Mouse (Mus musculus) spleen, postnatal 4 days (tissue): Measurements from ENCODE around the gene Btg3.

Experiments used
- DNase-seq, 2 experiments: peaks; one replicate each; pipeline ENCODE4 v3.0.0; 2022; ENCODE audit warnings: low spot score in 2 of 2

Btg3 gene

DNA sequence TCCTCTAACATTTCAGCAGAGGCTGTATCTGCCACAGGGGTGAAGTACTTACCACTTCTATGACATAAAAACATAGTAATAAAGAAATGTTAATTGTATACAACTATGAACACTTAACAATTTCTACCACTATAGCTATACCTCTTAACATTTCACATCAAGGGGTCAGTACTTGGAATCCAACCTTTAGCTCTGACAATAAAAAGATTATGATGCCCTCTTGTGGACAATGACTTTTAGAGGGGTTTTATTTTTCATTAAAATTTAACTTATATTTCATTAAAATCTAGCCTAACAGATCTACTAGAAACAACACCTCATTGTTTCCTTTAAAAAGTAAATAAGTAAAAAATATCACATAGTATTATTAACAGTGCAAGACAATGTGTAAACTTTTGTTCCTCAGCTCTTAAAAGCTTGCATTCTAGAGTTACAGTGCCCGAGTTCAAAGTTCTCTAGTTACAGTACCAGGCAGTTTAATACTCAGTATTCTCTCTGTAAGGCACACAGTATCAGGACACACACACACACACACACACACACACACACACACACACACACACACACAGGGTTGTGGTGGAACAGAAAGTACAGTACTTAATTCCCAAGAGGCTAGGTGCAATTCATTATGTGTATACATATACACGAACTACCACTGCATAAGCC lies 30.2 kb downstream of the Btg3 start:
- no peak for DNase-seq

GRCm38 (mm10) chr16:78343792-78344191 lies 33.2 kb downstream of the Btg3 start:
- no peak for DNase-seq

GRCm38 (mm10) chr16:78342767-78343166 lies 34.2 kb downstream of the Btg3 start:
- no peak for DNase-seq

DNA sequence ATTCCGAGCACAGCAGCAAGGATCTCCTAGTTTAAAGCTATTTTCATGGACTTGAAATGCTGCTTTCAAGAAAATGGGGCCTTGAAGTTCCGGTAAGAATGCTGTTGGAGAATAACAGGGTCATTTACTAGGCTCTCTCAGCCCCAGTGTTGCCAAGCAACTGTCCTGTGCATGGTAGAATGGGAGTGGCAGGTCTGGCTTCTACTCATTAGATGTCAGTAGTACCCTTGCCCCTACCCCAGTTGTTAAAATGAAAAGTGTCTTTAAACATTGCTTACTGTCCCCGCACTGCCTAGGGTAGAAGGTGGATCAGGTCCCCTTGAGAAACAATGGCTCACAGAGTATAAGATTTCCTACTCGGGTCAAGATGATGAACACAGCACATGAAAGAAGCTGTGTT lies 35.6 kb downstream of the Btg3 start:
- no peak for DNase-seq

GRCm38 (mm10) chr16:78337226-78337625 lies 39.8 kb downstream of the Btg3 start:
- no peak for DNase-seq

GRCm38 (mm10) chr16:78327999-78328398 lies 49.0 kb downstream of the Btg3 start:
- no peak for DNase-seq

DNA sequence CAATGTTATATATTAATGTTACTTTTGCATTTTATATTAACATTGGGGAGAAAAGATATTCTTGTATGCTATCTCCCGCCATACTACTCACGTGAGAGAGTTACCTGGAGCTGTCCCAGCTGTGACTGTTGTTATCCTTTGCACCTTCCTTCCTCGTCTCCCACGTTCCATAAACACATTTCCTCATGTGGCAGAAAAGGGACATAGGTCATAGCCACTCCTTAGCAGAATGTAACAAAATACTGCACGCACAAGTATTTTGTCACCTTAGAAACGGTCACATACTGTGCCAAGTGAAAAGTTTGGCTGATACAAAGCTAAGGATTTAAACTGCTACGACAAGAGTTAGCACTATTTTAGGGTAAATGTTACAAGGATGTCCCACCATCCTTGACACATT lies 49.4 kb downstream of the Btg3 start:
- DNase-seq: no peak

- DNase-seq: no peak
Observed at GRCm38 (mm10) chr16:78325972-78326848, 50.8 kb downstream of the Btg3 start.

DNA sequence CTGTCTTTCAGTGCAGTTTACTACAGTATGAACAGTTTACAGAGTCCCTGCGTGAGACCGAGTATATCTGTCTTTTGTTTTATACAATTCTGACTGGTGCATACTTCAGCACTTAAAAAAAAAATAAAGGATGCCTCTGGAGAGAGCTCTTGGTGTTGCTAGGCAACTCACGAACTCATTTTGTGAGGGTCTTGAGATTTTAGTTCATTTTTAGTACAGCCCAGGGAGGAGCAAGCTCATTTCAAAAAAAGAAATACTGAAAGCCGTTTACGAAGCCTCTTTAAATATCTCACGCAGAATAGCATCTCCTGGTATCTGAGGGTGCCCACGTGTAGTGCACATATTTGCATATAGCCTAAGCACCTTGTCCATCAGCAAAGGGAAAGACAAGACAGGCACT lies 54.9 kb downstream of the Btg3 start:
- DNase-seq: no peak

DNA sequence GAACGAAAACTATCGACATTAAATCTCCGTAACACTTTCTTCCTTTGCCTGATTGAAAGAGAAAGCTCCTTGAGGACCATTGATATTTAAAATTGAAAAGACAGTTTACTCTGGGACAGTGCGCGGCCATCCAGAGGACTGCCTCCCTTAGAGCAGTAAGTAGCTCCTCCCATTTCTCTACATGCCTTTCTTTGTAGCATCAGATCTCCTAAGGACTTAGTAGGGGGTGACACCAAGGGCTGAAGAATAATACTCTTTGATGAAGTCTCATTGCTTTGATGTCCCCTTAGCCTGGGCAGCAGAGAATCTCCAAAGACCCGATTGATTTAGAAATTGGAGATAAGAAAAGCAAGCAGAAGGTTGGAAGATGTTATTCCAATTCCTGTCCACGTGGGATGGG lies 55.4 kb downstream of the Btg3 start:
- DNase-seq: no peak

- no peak for DNase-seq
Observed at GRCm38 (mm10) chr16:78319711-78320110, 57.3 kb downstream of the Btg3 start.

DNA sequence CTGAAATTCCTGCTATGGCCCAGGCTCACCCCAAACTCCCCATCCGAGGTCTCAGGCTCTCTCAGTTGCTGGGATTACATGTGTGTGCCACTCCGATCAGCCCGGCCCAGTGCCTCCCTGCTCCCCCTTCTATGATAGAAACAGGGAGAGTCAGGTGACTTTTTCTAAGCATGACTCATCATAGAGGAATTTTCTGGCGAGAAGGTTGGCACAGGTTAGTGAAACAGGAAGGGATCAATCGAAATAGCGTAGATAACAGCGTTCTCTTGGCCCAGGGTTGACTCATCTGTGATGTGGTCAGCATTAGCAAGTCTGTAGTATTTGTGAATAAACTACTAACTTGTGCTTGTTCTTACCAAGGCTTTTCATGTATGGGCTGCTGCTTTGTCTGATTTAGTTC lies 59.0 kb downstream of the Btg3 start:
- no peak for DNase-seq

GRCm38 (mm10) chr16:78316849-78317248 lies 60.1 kb downstream of the Btg3 start:
- DNase-seq: peak in 1 of 2 experiments; percentile 19

GRCm38 (mm10) chr16:78314026-78314425 lies 63.0 kb downstream of the Btg3 start:
- no peak for DNase-seq

GRCm38 (mm10) chr16:78313135-78313887 lies 63.7 kb downstream of the Btg3 start:
- DNase-seq: no peak

GRCm38 (mm10) chr16:78309258-78309657 lies 67.7 kb downstream of the Btg3 start:
- DNase-seq: no peak

- DNase-seq: no peak
Observed at GRCm38 (mm10) chr16:78307476-78308192, 69.4 kb downstream of the Btg3 start.

GRCm38 (mm10) chr16:78306606-78307005 lies 70.4 kb downstream of the Btg3 start:
- DNase-seq: no peak

- no peak for DNase-seq
Observed at GRCm38 (mm10) chr16:78305606-78306100, 71.3 kb downstream of the Btg3 start.

GRCm38 (mm10) chr16:78302678-78303050 lies 74.3 kb downstream of the Btg3 start:
- DNase-seq: no peak

DNA sequence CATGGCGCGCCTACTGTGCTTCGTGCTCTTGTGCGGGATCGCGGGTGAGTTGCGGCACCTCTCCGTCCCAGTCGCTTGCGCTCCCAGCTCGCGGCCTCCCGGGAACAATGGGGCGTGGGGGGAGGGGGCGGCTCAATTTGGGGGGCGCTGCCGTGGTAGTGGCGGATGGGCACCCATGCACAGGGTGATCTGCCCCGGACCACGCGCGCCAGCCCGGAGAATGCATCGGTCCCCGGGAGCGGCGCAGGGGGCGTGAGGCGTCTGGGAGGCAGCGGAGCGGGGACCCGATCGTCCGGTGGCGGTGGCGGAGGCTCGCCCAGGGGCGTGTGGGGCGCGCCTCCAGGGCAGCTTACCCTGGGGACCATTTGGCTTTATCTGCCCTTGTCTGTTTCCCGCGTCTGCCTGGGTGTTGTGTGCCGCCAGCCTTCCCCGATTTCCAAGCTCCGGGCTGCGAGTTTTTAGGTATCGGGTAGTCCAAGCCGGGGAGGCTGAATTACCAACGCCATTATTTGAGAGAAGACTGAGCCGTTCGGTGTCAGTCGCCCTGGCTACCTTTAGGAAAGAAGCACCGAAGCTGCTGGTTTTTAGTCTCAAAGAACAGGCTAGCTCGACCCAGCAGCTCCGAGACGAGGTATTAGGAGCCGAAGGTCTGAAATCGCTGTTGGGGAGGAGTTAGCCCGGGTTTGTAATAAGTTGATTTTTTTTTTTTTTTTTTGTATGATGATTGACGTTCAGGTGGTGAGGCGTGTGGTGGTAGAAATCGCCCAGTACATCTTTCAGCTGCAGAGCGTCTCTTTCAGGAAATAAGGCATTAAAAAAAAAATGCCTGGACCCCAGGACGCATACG lies 74.9 kb downstream of the Btg3 start:
- DNase-seq: peak; percentile 14 to 64
